Mouse (Mus musculus) cerebellum, adult (tissue): ENCODE measurements around the gene Icos.

Experiments used
- ATAC-seq: cut with Nextera tagmentation; 2 replicates; pipeline ENCODE4 v1.9.2; 2017; ENCODE audit warnings: mild to moderate bottlenecking, moderate library complexity, mixed read lengths; ENCODE audit not compliant: insufficient number of reproducible peaks, low FRiP score, low TSS enrichment

The Icos gene

DNA sequence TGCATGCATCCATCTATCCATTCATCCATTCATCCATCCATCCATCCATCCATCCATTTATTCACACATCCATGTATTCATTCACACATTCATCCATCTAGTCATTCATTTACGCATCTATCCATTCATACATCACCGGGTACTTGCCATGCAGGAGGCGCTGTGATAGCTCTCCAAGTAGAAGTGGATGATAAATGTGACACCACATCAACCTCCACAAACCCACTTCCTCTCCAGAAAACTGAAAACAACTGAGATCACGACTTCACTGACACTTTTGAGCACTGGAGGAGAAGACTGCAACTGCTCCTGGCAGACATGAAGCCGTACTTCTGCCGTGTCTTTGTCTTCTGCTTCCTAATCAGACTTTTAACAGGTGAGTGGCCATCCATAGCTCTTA lies at the start of gene Icos:
Gene Icos (plus strand): TSS at position 287 of the 400 bp plus-strand sequence.
- no peak for ATAC-seq

DNA sequence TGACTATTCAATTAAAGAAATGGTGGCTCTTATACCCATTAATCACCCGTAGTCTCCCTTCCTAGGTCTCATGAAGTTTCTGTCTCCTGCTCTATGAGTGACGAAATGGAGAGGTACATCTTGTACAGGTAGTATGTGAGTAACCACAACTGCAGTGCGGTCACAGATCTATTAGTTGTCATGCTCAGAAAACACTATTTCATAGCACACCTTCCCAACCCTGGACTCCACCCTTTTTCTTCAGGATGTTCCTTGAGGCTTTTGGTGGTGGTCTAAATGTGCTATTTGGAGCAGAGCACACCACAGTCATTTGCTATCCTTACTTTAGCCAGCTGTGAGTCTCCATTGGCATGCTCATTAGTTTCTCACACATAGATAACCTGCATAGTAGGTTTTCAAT lies 48.7 kb upstream of the Icos start:
- ATAC-seq: no peak

DNA sequence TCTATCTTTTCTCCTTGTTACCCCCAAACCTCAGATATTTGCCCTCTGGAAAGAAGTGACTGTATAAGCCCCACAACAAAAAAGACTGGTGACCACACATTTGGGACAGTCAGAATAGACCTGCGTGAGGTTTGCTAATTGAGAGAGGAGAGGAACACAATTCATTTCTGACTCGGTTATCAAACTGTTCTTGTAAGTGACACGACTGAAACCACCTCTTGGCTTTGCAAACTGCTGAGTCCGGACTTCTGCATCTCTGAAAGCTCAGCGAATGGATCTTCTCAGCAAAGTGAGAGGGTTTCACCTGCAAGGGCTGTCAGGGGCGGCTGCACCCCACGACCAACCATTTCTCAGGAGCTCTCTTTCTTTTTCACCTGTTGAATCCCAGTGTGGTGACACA lies 47.3 kb upstream of the Icos start:
- ATAC-seq: no peak

DNA sequence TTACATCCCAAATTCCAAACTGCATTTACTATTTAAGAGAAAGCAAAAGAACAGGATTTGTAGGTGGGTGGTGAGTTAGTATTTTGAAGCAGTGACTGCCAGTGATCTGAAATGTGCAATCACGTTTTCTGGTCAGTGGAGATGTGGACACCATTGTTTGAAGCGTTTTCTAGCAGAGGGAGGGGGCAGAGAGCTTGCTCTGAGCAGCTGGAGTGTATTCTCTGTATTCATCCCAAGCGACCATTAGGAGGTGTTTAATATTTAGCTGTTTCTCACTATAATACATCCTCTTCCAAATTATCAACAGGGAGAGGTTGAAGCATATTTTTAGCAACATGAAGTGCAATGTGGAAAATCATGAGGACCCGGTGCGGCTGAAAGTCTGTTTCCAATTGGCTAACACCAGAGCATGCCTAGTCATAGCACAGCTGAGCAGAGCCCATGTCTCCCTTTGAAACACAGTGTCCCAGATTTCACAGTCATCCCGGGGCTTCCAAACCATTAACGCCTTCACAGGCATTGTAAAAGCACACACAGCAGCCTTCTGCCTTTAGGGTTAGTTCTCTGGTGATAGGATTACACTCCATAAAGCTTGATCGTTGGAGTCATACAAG lies 41.7 kb upstream of the Icos start:
- no peak for ATAC-seq

- ATAC-seq: no peak
Measured at GRCm38 (mm10) chr1:60936963-60937711, 40.6 kb upstream of the Icos start.

DNA sequence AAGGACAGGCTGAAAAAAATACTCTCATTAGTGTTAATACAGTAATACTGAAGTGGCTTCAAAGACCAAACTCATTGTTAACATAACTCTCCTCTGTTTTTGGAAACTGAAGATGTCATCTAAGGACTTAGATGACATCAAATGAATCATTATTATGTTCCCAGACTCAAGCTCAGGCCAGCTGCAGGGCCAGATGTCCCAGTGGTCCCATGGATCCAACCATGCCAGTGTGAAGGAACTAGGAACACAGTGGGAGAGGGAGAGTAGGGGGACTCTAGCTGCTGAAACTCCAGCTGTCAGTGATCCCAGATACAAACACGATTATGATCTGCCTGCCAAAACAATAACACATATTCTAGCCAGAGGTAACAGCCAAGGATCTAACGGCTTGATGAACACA lies 39.5 kb upstream of the Icos start:
- ATAC-seq: no peak

DNA sequence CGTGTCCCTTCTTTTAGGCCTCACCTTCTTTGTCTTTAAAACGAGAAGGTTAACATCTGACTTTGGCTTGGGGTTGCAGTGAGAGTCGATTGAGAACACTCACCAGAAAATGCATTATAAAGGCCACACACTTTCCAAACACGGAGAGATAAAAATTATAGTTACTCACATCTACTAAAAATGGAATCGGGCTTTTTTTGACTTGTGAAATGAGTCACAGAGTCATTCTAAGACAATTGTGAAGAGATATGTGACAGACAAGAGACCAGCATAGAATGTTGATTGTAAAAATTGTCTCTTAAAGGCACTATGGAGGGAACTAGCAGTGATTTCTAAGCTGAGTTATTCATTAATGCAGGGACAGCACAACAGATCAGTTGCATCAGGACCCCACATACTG lies 38.8 kb upstream of the Icos start:
- ATAC-seq: no peak

DNA sequence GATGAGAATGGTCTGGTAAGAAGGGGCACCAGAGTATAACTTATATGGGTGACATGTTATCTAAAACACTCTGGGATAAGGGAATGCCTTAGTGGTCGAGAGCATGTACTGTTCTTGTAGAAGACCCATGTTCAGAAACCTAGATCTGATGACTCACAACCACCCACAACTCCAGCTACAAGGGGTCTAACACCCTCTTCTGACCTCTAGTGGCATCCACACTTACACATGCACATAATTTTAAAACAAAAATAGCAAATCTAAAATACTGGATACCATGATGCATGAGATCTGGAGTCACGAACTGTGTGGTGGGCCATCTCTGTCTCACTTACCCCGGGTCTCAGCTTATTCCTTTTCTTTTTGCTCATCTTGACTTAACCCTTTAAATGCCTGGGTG lies 37.7 kb upstream of the Icos start:
- ATAC-seq: no peak

DNA sequence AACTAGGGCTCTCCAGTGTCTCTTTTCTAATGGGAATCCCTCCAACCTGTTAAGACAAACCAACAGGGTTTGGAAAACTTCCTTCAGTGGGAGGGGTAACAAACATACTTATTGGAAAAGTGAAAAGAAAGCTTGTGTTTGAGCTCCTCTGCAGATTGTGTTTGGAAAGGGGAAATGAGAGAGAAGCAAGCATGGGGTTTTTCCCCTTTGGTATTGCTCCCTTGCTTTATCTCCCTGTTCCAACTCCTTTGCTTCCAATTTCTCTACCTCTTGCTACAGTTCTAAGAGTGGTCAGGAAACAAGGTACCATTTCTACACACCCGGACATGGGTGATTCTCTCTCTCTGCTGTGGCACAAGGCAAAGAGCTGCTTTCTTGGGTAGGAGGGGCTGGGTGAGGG lies 37.1 kb upstream of the Icos start:
- ATAC-seq: no peak

DNA sequence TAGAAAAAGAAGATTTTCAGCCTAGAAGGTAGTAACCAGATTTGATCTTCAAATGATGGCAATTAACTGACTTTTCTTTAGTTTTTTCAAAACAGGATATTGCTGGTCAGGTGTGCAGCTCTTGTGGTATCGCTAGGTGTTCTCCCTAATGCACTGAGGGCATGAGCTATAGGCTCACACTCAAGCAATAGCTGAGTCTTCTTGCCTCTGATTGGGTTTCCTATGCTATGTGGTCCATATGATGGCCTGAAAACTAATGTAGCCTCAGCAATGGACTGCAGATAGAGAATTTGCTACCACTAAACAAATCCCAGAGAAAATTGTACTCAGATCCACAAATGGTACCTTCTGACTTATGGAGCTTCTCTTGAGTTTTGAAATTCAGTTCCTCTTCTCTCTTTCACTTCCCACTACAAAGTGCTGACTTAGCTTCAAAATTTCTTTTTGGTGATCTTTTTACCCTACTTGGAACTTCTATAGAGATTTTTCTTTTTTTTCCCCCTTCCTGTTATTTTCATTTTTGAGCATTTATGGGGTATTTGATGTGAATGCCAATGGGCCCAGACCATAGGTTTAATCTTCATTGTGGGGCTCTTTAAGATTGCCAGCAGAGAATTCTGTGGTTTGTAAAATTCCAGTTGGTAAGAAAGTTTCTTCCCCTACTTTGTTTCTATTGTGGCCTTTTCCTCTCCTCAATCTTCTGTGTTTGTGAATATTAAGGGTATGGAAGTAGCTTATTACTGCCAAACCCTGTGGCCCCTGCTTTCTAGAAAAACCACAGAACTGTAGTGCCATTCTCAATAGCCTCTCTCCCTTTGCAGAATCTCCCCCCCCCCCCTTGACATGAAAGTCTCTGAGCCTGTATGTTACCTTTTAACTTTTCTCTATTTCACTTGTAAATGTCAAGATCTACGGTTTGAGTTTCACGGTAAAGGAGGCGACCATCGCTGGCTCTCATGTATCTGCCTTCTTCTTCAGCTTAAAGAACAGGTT lies 36.4 kb upstream of the Icos start:
- ATAC-seq: no peak

- no peak for ATAC-seq
Measured at GRCm38 (mm10) chr1:60942921-60943320, 34.8 kb upstream of the Icos start.

GRCm38 (mm10) chr1:60945633-60946401 lies 31.9 kb upstream of the Icos start:
- no peak for ATAC-seq

DNA sequence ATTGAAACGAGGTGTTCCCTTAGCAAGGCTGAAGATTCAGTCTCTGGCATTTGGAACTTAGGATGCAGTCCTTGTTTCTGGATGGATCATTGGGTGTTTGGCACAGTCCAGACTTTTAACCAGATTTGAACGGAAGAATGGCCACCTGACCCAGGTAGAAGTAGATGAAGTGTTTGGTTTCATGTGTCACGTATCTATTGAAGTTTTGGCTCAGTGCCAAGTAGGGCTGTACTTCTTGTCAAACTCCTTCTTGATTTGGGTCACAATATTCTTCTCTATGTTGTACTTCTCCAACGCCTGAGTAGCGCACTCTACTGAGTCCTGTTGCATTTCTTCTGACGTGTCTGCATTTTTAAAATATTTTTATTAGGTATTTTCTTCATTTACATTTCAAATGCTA lies 29.6 kb upstream of the Icos start:
- no peak for ATAC-seq

DNA sequence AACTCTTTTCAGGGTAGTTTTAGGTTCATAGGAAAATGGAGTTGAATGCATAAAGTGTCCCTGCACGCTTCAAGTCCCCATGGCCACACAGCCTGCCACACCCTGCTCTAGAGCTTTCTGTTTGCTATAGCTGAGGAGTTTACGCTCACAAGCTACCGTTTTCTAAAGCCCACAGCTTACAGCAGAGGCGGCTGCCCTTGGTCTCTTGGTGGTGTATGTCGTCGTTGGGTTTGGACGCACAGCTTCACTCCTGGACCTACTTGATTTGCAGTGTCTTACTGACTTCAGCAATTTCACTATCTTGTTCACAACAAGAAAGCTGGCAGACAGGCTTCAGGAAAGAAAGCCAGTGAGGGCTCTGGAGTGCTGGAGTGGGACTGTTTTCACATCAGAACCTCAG lies 24.8 kb upstream of the Icos start:
- no peak for ATAC-seq

- no peak for ATAC-seq
Measured at GRCm38 (mm10) chr1:60953686-60954085, 24.0 kb upstream of the Icos start.

GRCm38 (mm10) chr1:60954759-60955158 lies 23.0 kb upstream of the Icos start:
- ATAC-seq: no peak

DNA sequence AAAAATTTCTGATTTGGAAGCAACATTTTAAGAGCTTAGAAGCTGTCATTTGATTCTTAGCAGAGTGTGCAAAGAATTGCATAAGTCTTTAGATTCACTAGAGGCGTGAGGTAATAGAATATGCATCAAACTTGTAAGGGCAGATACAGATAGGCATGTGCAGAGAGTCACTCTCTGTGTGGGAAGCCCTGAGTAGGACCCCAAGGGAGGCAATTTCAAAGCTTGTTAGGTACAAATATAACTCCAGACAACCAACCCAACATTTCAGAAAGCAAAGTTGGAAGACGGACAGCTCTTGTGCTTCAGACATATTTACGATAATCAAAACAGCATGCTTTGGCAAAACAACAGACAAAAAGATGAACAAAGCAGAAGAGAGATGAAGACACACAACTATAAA lies 22.5 kb upstream of the Icos start:
- no peak for ATAC-seq

GRCm38 (mm10) chr1:60956196-60956595 lies 21.5 kb upstream of the Icos start:
- ATAC-seq: no peak

DNA sequence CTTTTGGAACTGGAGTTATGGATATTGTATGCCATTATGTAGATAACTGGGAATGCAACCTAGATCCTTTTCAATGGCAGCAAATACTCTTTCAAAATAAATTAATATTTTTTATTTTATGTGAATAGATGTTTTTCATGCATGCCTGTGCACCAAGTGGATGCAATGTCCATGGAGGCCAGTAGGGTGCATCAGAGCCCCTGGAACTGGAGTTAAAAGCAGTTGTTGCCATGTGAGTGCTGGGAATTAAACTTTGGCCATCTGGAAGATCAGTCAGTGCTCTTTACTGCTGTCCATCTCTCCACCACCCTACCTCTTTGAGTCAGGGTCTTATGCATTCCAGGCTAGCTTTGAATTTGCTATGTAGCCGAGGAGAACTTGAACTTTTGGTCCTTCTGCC lies 19.4 kb upstream of the Icos start:
- no peak for ATAC-seq

GRCm38 (mm10) chr1:60959246-60959645 lies 18.5 kb upstream of the Icos start:
- no peak for ATAC-seq
